Mouse (Mus musculus) hindbrain, embryonic 13.5 days (tissue): ENCODE measurements at regions not wholly inside any gene's neighbourhood (a gene's known extent, or its start where the extent isn't known, plus 50 kb on each side); places are given as distances from the start of the nearest gene placed in this dataset.

Source experiments
- ATAC-seq: fragments of 200-750 bp; cut with Nextera tagmentation; 2 replicates; pipeline ENCODE4 v1.8.0; 2017; ENCODE audit warnings: moderate TSS enrichment; ENCODE audit not compliant: low FRiP score
- H3K27ac ChIP-seq: fragments of 300-500 bp; sonication (generic); 2 replicates; pipeline ENCODE4 v1.5.1; 2015; ENCODE audit warnings: inconsistent platforms, mild to moderate bottlenecking, moderate library complexity
- H3K27me3 ChIP-seq: fragments of 300-500 bp; sonication (generic); 2 replicates; pipeline ENCODE4 v1.6.1; 2015; ENCODE audit warnings: mild to moderate bottlenecking, inconsistent platforms
- H3K36me3 ChIP-seq: fragments of 300-500 bp; sonication (generic); 2 replicates; pipeline ENCODE4 v1.6.1; 2015; ENCODE audit warnings: mild to moderate bottlenecking, inconsistent platforms
- H3K4me1 ChIP-seq: fragments of 300-500 bp; sonication (generic); replicated peaks from 2 replicates; pipeline ENCODE4 v1.6.1; 2015; ENCODE audit warnings: inconsistent platforms
- H3K4me2 ChIP-seq: fragments of 300-500 bp; sonication (generic); 2 replicates; pipeline ENCODE4 v1.6.1; 2015; ENCODE audit warnings: inconsistent platforms, mild to moderate bottlenecking, moderate library complexity
- H3K4me3 ChIP-seq: fragments of 300-500 bp; sonication (generic); 2 replicates; pipeline ENCODE4 v1.5.1; 2015; ENCODE audit warnings: mild to moderate bottlenecking, inconsistent platforms
- H3K9ac ChIP-seq: fragments of 300-500 bp; sonication (generic); 2 replicates; pipeline ENCODE4 v1.6.1; 2015; ENCODE audit warnings: mild to moderate bottlenecking, inconsistent platforms
- H3K9me3 ChIP-seq: fragments of 300-500 bp; sonication (generic); 2 replicates; pipeline ENCODE4 v1.6.1; 2016; ENCODE audit warnings: inconsistent platforms
- WGBS: fragments of 180-500 bp; shearing (Covaris S2); methylation state at CpG from one replicate; pipeline ENCODE4 v1.1.7; 2015; 5-methylcytosine and 5-hydroxymethylcytosine counted together

DNA sequence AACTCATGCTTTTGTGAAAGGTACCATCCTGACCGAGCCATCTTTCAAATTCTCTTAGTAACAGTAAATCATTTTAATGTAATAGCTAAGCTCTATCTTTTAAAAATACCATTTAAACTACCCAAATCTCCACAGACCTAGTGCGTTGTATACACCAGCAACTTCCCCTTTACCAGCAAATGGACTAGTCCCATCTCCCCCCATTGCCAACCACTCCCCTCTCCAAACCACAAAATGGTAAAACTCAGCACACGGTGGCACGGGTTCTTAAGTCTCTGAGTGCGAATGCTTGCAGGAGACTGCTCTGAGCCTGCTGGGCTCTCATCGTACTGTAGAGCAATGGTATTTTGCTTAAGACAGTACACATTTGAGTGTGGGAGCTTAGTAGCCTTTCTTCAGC, 106.7 kb upstream of the Atp1b1 start:
- no peak overlapping the region for H3K27ac ChIP-seq
- no peak overlapping the region for H3K9ac ChIP-seq
- 84% methylated on average over 6 of the region's 6 CpGs for WGBS
- H3K9me3 ChIP-seq, result no peaks in the 10 kb centered on the region
- H3K36me3 ChIP-seq, result no peaks in the 10 kb centered on the region
- H3K27me3 ChIP-seq, result no peaks in the 10 kb centered on the region
- H3K4me3 ChIP-seq, result no peak overlapping the region
- no peak for ATAC-seq
- no peaks in the 10 kb centered on the region; the same call in 1 of the 2 replicates for H3K4me1 ChIP-seq
- no peak overlapping the region for H3K4me2 ChIP-seq

- Histone ChIP-seq H3K4me1 (no peaks in the 10 kb centered on the region), H3K9me3 (no peaks in the 10 kb centered on the region), H3K27me3 (no peaks in the 10 kb centered on the region), H3K9ac (no peak overlapping the region), H3K4me2 (no peak overlapping the region), H3K4me3 (no peak overlapping the region), H3K27ac (no peak overlapping the region), H3K36me3 (no peaks in the 10 kb centered on the region)
- no peak for ATAC-seq
- 88% methylated on average over 4 of the region's 4 CpGs for WGBS
Measured at GRCm38 (mm10) chr1:164559546-164560228, 101.5 kb upstream of the Atp1b1 start.

DNA sequence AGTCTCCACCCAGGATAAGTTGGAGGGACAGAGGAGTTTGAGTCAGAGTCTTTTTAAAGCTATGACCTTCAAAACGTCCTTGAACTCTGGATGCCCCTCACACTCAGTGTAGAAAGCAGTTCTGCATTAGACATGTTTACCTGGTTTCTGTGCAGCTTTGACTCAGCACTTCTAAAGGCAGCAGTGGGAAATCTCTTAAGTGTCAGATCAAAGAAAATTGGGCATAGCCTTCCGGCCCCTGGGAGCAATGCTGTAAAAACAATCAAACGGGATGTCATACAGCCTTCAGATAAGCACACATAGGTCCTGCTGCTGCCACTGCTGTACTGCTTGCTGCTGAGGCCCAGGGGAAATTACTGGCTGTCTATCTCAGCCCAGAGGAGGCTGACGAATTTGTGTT, 94.5 kb upstream of the Atp1b1 start:
- H3K4me3 ChIP-seq, result no peak overlapping the region
- WGBS, result 49% methylated on average over 4 of the region's 4 CpGs
- no peak overlapping the region for H3K4me2 ChIP-seq
- no peak overlapping the region for H3K9ac ChIP-seq
- no peaks in the 10 kb centered on the region for H3K36me3 ChIP-seq
- peaks cover 6% of the 10 kb centered on the region; the same call in 1 of the 2 replicates for H3K4me1 ChIP-seq
- peak; percentile 72 for ATAC-seq
- H3K27me3 ChIP-seq, result no peaks in the 10 kb centered on the region
- H3K27ac ChIP-seq, result peak overlapping the region; percentile 61; the same call in 1 of the 2 replicates
- H3K9me3 ChIP-seq, result no peaks in the 10 kb centered on the region

DNA sequence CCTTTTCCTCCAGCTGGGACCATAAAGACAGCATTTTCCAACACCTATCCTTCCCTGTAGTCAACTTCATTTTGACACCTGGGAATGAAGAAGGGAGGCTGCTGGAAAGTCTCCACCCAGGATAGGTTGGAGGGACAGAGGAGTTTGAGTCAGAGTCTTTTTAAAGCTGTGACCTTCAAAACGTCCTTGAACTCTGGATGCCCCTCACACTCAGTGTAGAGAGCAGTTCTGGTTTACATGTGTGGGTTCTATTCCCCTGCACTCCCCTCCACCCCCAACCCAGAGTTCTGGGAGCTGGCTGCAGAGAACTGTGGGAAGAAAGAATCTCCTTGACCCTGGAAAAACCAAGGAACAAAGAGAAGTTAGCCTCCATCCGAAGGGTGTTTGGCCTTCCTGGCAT, 92.9 kb upstream of the Atp1b1 start:
- no peaks in the 10 kb centered on the region for H3K36me3 ChIP-seq
- no peaks in the 10 kb centered on the region for H3K9me3 ChIP-seq
- H3K9ac ChIP-seq, result no peak overlapping the region
- WGBS, result 73% methylated on average over 2 of the region's 2 CpGs
- no peak overlapping the region for H3K27ac ChIP-seq
- peaks cover 6% of the 10 kb centered on the region; the same call in 1 of the 2 replicates for H3K4me1 ChIP-seq
- H3K27me3 ChIP-seq, result no peaks in the 10 kb centered on the region
- no peak for ATAC-seq
- H3K4me2 ChIP-seq, result no peak overlapping the region
- H3K4me3 ChIP-seq, result no peak overlapping the region

DNA sequence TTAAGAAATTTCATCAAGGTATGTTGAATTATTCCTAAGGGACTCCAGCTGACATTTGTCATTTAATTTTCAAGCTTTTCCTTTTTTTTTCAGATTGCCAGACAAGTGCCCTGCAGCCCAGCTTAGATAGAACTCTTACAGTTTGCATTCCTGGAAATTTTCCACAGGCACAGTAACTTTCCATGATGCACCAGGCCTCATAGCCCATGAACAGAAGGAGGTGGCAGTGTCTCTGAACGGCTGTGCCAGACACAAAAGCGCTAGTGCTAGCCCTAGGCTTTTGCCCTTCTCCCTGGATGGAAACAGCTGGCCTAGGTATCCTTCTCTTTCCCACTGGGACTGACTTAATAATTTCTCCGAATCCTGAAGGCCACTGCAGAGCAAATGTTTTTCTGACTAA, 92.4 kb upstream of the Atp1b1 start:
- 90% methylated on average over 3 of the region's 3 CpGs for WGBS
- H3K27ac ChIP-seq, result no peak overlapping the region
- ATAC-seq, result no peak

GRCm38 (mm10) chr1:164548071-164548470, 89.9 kb upstream of the Atp1b1 start:
- H3K9me3 ChIP-seq, result no peaks in the 10 kb centered on the region
- H3K4me2 ChIP-seq, result no peak overlapping the region
- no peaks in the 10 kb centered on the region for H3K27me3 ChIP-seq
- 73% methylated on average over 8 of the region's 8 CpGs for WGBS
- no peak overlapping the region for H3K4me3 ChIP-seq
- no peaks in the 10 kb centered on the region for H3K36me3 ChIP-seq
- H3K27ac ChIP-seq, result peak overlapping the region; percentile 24; the same call in 1 of the 2 replicates
- no peak overlapping the region for H3K9ac ChIP-seq
- peaks cover 5% of the 10 kb centered on the region; the same call in 1 of the 2 replicates for H3K4me1 ChIP-seq
- no peak for ATAC-seq

More for the DNA sequence above, 92.4 kb upstream of the Atp1b1 start:
- no peaks in the 10 kb centered on the region for H3K36me3 ChIP-seq
- no peaks in the 10 kb centered on the region for H3K9me3 ChIP-seq
- H3K4me1 ChIP-seq, result peaks cover 6% of the 10 kb centered on the region; the same call in 1 of the 2 replicates
- H3K27me3 ChIP-seq, result no peaks in the 10 kb centered on the region
- H3K9ac ChIP-seq, result no peak overlapping the region
- no peak overlapping the region for H3K4me2 ChIP-seq
- no peak overlapping the region for H3K4me3 ChIP-seq

DNA sequence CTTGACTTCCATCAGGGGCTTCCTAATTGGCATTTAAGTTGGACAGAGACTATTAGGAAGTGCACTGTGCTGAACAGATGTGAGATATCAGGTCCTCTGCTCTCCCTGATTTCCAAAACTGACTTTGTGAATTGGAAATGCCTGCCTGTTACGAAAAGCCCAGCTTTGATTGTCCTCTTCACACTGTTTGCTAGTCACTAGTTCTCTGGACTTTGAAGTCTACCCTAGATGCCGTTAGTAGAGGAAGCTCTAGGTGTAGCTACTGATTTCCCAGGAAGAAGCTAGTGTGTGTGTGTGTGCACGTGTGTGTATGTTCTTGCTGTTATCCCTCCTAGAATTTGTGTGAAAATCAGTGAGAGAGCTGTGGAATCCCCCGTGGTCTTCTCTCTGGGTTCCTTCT, 87.7 kb upstream of the Atp1b1 start:
- 86% methylated on average over 4 of the region's 4 CpGs for WGBS
- H3K9me3 ChIP-seq, result no peaks in the 10 kb centered on the region
- no peaks in the 10 kb centered on the region for H3K36me3 ChIP-seq
- no peak overlapping the region for H3K27ac ChIP-seq
- H3K27me3 ChIP-seq, result no peaks in the 10 kb centered on the region
- H3K4me1 ChIP-seq, result no peaks in the 10 kb centered on the region
- no peak overlapping the region for H3K4me2 ChIP-seq
- no peak overlapping the region for H3K4me3 ChIP-seq
- H3K9ac ChIP-seq, result no peak overlapping the region
- ATAC-seq, result no peak

DNA sequence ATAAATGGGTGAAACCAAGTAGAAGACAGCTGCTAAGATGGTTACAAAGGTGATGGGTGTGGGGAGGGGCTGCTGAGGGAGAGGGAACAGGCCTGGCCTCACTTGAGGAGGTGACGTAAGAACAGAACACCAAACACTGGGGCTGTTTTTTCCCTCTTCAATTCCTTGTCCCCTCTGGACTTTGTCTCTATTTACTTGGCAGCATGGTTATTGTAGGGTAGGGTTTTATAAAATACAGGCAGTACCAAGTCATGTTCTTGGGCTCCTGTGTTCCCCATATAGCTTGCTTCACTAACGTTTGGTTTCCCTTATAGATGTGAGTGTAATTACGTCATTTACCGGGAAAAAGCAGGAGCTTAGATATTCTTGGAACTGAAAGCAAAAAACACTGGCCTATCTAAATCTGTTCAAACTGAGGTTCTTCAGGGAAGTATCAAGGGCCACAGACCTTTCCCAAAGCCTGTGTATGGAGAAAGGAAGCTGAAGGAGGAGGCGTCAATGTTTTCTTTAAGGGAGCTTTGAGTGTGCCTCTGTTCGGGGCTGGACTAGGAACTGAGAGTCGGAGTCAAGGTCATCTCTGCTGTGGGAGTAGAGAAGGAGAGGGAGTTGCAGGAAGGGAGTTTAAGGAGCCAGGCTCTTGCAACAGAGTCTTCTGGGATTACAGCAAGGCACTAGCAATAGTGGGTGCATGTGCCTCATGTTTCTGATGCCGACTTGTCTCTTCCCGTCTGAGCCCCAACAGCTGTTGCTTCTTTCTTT, 85.1 kb upstream of the Atp1b1 start:
- WGBS, result 85% methylated on average over 9 of the region's 9 CpGs
- H3K27ac ChIP-seq, result no peak overlapping the region
- H3K9me3 ChIP-seq, result no peaks in the 10 kb centered on the region
- no peaks in the 10 kb centered on the region for H3K36me3 ChIP-seq
- no peaks in the 10 kb centered on the region for H3K4me1 ChIP-seq
- H3K4me2 ChIP-seq, result no peak overlapping the region
- no peak overlapping the region for H3K4me3 ChIP-seq
- H3K27me3 ChIP-seq, result no peaks in the 10 kb centered on the region
- ATAC-seq, result no peak
- H3K9ac ChIP-seq, result no peak overlapping the region

GRCm38 (mm10) chr1:164541711-164542110, 83.6 kb upstream of the Atp1b1 start:
- WGBS, result 70% methylated on average over 1 of the region's 1 CpGs
- H3K4me3 ChIP-seq, result no peak overlapping the region
- peak; percentile 54; the same call in 1 of the 2 replicates for ATAC-seq
- H3K27me3 ChIP-seq, result no peaks in the 10 kb centered on the region
- H3K27ac ChIP-seq, result no peak overlapping the region
- H3K9me3 ChIP-seq, result no peaks in the 10 kb centered on the region
- H3K9ac ChIP-seq, result no peak overlapping the region
- no peaks in the 10 kb centered on the region for H3K36me3 ChIP-seq
- H3K4me2 ChIP-seq, result no peak overlapping the region
- no peaks in the 10 kb centered on the region for H3K4me1 ChIP-seq

DNA sequence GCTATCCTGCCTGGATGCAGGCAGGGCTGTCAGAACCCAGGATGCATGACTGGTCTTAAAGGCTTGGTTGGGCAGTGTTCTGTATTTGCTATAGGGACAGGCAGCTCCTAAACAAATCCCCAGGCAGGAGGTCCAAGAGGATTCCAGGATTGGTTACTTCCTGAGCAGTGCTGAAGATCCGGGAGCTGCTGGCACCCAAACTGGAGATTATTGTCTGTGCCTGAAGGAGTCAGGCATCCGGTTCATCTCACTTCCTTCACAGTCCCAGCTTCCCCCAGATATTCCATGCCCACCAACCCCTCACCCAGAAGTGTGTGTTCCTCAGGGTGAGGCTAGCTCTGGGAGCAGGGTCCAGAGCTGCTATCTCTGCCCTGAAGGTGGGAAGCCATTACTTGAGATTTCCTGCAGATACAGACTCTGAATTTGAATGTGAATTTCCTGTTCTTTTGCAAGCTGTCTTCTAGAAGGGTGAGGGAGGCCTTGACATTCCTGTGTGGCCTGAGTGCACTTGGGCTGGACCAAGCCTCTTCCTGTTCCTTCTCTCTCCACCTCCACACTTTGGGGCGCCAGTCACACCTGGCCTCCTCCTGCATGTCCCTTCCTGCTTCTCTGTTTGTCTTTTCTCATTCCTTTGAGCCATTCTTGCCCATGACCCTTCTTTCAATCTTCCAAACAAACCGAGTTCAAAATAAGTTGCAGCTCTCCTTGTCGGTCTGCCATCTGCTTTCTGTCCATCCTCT, 80.3 kb upstream of the Atp1b1 start:
- no peaks in the 10 kb centered on the region for H3K9me3 ChIP-seq
- H3K4me3 ChIP-seq, result no peak overlapping the region
- H3K27ac ChIP-seq, result no peak overlapping the region
- H3K4me1 ChIP-seq, result no peaks in the 10 kb centered on the region
- no peaks in the 10 kb centered on the region for H3K27me3 ChIP-seq
- WGBS, result 81% methylated on average over 5 of the region's 5 CpGs
- ATAC-seq, result no peak
- no peak overlapping the region for H3K4me2 ChIP-seq
- H3K36me3 ChIP-seq, result no peaks in the 10 kb centered on the region
- H3K9ac ChIP-seq, result no peak overlapping the region

DNA sequence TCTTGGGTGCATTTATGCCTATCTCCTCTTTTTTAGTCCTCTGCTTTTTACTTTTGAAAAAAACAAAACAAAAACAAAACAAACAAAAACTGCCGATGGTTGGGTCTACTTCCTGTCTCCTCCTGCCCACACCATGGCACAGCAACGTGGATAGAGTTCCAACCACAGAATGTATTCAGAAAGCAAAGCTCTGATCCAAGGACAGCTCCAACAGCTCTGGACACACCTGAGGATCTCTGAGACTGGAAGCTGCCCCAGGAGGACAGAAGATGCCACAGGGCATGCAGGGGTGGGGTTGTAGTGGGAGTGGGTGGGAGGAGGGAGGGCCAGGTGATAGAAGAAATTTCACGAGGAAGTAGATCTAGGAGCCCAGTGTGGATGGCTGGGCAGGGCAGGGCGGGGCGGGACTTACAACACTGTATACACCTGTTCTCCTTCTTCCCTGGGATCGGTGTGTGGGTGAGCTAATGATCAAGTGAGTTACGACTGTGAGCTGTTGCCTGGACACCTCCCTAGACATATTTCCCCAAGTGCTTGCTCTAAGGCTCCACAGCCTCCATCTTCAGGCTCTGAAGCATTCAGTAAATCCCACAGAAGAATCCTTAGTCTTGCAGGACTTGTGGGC, 79.3 kb upstream of the Atp1b1 start:
- Histone ChIP-seq H3K9me3 (no peaks in the 10 kb centered on the region), H3K27me3 (no peaks in the 10 kb centered on the region), H3K4me2 (no peak overlapping the region), H3K4me3 (no peak overlapping the region), H3K36me3 (no peaks in the 10 kb centered on the region), H3K4me1 (no peaks in the 10 kb centered on the region), H3K9ac (no peak overlapping the region), H3K27ac (no peak overlapping the region)
- 90% methylated on average over 7 of the region's 7 CpGs for WGBS
- ATAC-seq, result no peak

GRCm38 (mm10) chr1:164532196-164532595, 74.0 kb upstream of the Atp1b1 start:
- Histone ChIP-seq H3K9me3 (no peaks in the 10 kb centered on the region), H3K4me2 (no peak overlapping the region)

More at GRCm38 (mm10) chr1:164532196-164532595, 74.0 kb upstream of the Atp1b1 start:
- H3K27ac ChIP-seq, result no peak overlapping the region
- no peaks in the 10 kb centered on the region for H3K36me3 ChIP-seq
- no peak overlapping the region for H3K9ac ChIP-seq
- 93% methylated on average over 5 of the region's 5 CpGs for WGBS
- no peak for ATAC-seq
- H3K4me1 ChIP-seq, result no peaks in the 10 kb centered on the region
- H3K4me3 ChIP-seq, result no peak overlapping the region
- no peaks in the 10 kb centered on the region for H3K27me3 ChIP-seq
